Mouse (Mus musculus): ENCODE results near the gene Crtap.
A peak's percentile ranks its signal among the peaks of the same experiment; 100 is the strongest.

Gene Crtap

GRCm38 (mm10) chr9:114389905-114390748 is at the start of gene Crtap:
Gene Crtap, minus strand, starts transcription at chr9:114390675.
- DNase-seq: peak; percentile 47

- no peak for DNase-seq
These were observed 45.2 kb upstream of the Crtap start for GRCm38 (mm10) chr9:114435668-114436067.

GRCm38 (mm10) chr9:114428103-114428834 is 37.8 kb upstream of the Crtap start:
- DNase-seq: no peak

GRCm38 (mm10) chr9:114427425-114427824 is 37.0 kb upstream of the Crtap start:
- DNase-seq: no peak

GRCm38 (mm10) chr9:114426201-114426600 is 35.7 kb upstream of the Crtap start:
- no peak for DNase-seq

- DNase-seq: no peak
These were observed 35.1 kb upstream of the Crtap start for GRCm38 (mm10) chr9:114425576-114425975.

GRCm38 (mm10) chr9:114421797-114422196 is 31.3 kb upstream of the Crtap start:
- DNase-seq: no peak

GRCm38 (mm10) chr9:114421045-114421444 is 30.6 kb upstream of the Crtap start:
- DNase-seq: no peak

GRCm38 (mm10) chr9:114420443-114420842 is 30.0 kb upstream of the Crtap start:
- no peak for DNase-seq

- DNase-seq: peak; percentile 52
These were observed 27.7 kb upstream of the Crtap start for GRCm38 (mm10) chr9:114418187-114418586.

GRCm38 (mm10) chr9:114416646-114417517 is 26.4 kb upstream of the Crtap start:
- no peak for DNase-seq

GRCm38 (mm10) chr9:114415701-114416100 is 25.2 kb upstream of the Crtap start:
- peak; percentile 52 for DNase-seq

- DNase-seq: no peak
These were observed 23.4 kb upstream of the Crtap start for GRCm38 (mm10) chr9:114413866-114414265.

GRCm38 (mm10) chr9:114412406-114412805 is 21.9 kb upstream of the Crtap start:
- no peak for DNase-seq

GRCm38 (mm10) chr9:114411295-114411694 is 20.8 kb upstream of the Crtap start:
- DNase-seq: no peak

GRCm38 (mm10) chr9:114410313-114410862 is 19.9 kb upstream of the Crtap start:
- DNase-seq: no peak

GRCm38 (mm10) chr9:114407676-114408075 is 17.2 kb upstream of the Crtap start:
- no peak for DNase-seq

- DNase-seq: no peak
These were observed 11.2 kb upstream of the Crtap start for GRCm38 (mm10) chr9:114401685-114402080.

GRCm38 (mm10) chr9:114400949-114401684 is 10.6 kb upstream of the Crtap start, which contains the start of the genes Glb1 and Tmppe:
Gene Glb1, plus strand, starts transcription at chr9:114401076.
Gene Tmppe, plus strand, starts transcription at chr9:114401105.
- peak; percentile 78 for DNase-seq

GRCm38 (mm10) chr9:114400588-114400948 is 10.1 kb upstream of the Crtap start:
- DNase-seq: no peak

GRCm38 (mm10) chr9:114399680-114400079 is 9.2 kb upstream of the Crtap start:
- no peak for DNase-seq

GRCm38 (mm10) chr9:114395258-114395657 is 4.8 kb upstream of the Crtap start:
- DNase-seq: no peak
